ENCODE assay signal across 14 mouse cellular contexts in genomic region chr8:103664796-103665195, GRCm38 (mm10).
"Had no signal": no experiment of that assay in that cellular context is flagged by ENCODE, and none has a peak within 500 bp of the region (broad histone marks: within the 10 kb centered on the region; RNA-seq: fewer than 3 reads in every experiment).

No protein-coding gene starts in this region.

- ATAC-seq: hindbrain, postnatal 0 days; intestine, embryonic 16.5 days had no signal

- DNase-seq: gastrocnemius, postnatal 14 days; gastrocnemius, postnatal 36 days; heart, adult 18-20 months; heart, postnatal 14 days; heart, postnatal 36 days; kidney, adult 11 months; kidney, adult 2 months; kidney, adult 9 months; kidney, postnatal 14 days; kidney, postnatal 36 days; left cerebral cortex, postnatal 4 days; liver, embryonic 13.5 days had no signal
